Mouse (Mus musculus): ENCODE results near the gene Zswim1. TPM values are rescaled to one million over a fixed set of nuclear protein-coding genes. Genes with fewer than 3 reads are reported as not detected.
A peak's percentile ranks its signal among the peaks of the same experiment; 100 is the strongest.

The Zswim1 gene
- polyA plus RNA-seq, 1 experiment from 2014 or later = 8.6 TPM

DNA sequence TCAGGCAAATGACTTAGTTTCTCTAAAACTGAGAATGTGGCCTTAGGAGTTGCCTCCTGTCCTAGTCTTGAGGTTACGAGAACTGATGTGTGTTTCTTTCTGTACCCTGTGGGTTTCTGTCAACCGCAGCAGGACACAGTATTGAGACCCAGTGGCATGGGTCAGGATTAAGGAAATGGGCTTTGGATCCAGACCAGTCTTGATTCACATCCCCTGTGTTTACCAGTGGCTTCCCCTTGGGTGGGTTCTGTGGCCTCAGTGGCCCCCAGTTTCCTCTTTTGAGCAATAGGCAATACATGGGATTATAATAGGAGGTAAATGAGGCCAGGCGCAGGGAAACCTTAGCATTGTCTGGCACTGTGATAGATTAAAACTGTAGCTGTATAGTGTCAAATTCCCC lies 35.5 kb upstream of the Zswim1 start:
- Histone ChIP-seq H3K4me3 (ENCODE audit: control insufficient read depth in 1 of 2, insufficient read depth in 1 of 2, low read depth in 1 of 2, low read length in 2 of 2) (peak overlapping the region; percentile 56 to 75), H3K36me3 (ENCODE audit: control insufficient read depth, insufficient read depth, low read length) (peaks cover 37% of the 10 kb centered on the region), H3K4me2 (ENCODE audit: low read length) (peak overlapping the region; percentile 68), H3K4me1 (ENCODE audit: control insufficient read depth in 2 of 2, insufficient read depth in 2 of 2, low read length in 2 of 2) (peaks cover 6 to 16% of the 10 kb centered on the region in 2 experiments), H3K9me3 (ENCODE audit: control insufficient read depth, low read length) (no peaks in the 10 kb centered on the region), H3K27ac (replicated peaks in 1 of 2; ENCODE audit: control insufficient read depth in 1 of 2, insufficient read depth in 1 of 2, low read depth in 2 of 2, low read length in 2 of 2) (peak overlapping the region; percentile 79 to 85; a peak in 3 of 4 replicates), H3K9ac (ENCODE audit: low read length) (peak overlapping the region; percentile 80), H3K27me3 (ENCODE audit: control insufficient read depth, insufficient read depth, low read length) (no peaks in the 10 kb centered on the region)
- WGBS = 80% methylated on average over 3 of the region's 3 CpGs
- ATAC-seq (ENCODE audit: insufficient number of reproducible peaks, insufficient read depth, low FRiP score, low read depth) = no peak

GRCm38 (mm10) chr2:164787779-164788178 lies 34.7 kb upstream of the Zswim1 start:
- Histone ChIP-seq H3K9me3 (ENCODE audit: control insufficient read depth, low read length) (no peaks in the 10 kb centered on the region), H3K9ac (ENCODE audit: low read length) (no peak overlapping the region), H3K27me3 (ENCODE audit: control insufficient read depth, insufficient read depth, low read length) (no peaks in the 10 kb centered on the region), H3K4me3 (ENCODE audit: control insufficient read depth in 1 of 2, insufficient read depth in 1 of 2, low read depth in 1 of 2, low read length in 2 of 2) (no peak overlapping the region), H3K27ac (replicated peaks in 1 of 2; ENCODE audit: control insufficient read depth in 1 of 2, insufficient read depth in 1 of 2, low read depth in 2 of 2, low read length in 2 of 2) (no peak overlapping the region), H3K4me1 (ENCODE audit: control insufficient read depth in 2 of 2, insufficient read depth in 2 of 2, low read length in 2 of 2) (peaks cover 6 to 18% of the 10 kb centered on the region in 2 experiments), H3K4me2 (ENCODE audit: low read length) (peak overlapping the region; percentile 68; the same call in 1 of the 2 replicates), H3K36me3 (ENCODE audit: control insufficient read depth, insufficient read depth, low read length) (peaks cover 44% of the 10 kb centered on the region)
- no peak for ATAC-seq (ENCODE audit: insufficient number of reproducible peaks, insufficient read depth, low FRiP score, low read depth)
- WGBS = 88% methylated on average over 10 of the region's 10 CpGs

GRCm38 (mm10) chr2:164788411-164788810 lies 34.1 kb upstream of the Zswim1 start:
- Histone ChIP-seq H3K4me3 (ENCODE audit: control insufficient read depth in 1 of 2, insufficient read depth in 1 of 2, low read depth in 1 of 2, low read length in 2 of 2) (no peak overlapping the region), H3K27me3 (ENCODE audit: control insufficient read depth, insufficient read depth, low read length) (no peaks in the 10 kb centered on the region), H3K9ac (ENCODE audit: low read length) (no peak overlapping the region), H3K9me3 (ENCODE audit: control insufficient read depth, low read length) (no peaks in the 10 kb centered on the region), H3K36me3 (ENCODE audit: control insufficient read depth, insufficient read depth, low read length) (peaks cover 46% of the 10 kb centered on the region), H3K4me1 (ENCODE audit: control insufficient read depth in 2 of 2, insufficient read depth in 2 of 2, low read length in 2 of 2) (peaks cover 8 to 23% of the 10 kb centered on the region in 2 experiments), H3K27ac (replicated peaks in 1 of 2; ENCODE audit: control insufficient read depth in 1 of 2, insufficient read depth in 1 of 2, low read depth in 2 of 2, low read length in 2 of 2) (no peak overlapping the region), H3K4me2 (ENCODE audit: low read length) (no peak overlapping the region)
- no peak for ATAC-seq (ENCODE audit: insufficient number of reproducible peaks, insufficient read depth, low FRiP score, low read depth)
- 60% methylated on average over 4 of the region's 4 CpGs for WGBS

DNA sequence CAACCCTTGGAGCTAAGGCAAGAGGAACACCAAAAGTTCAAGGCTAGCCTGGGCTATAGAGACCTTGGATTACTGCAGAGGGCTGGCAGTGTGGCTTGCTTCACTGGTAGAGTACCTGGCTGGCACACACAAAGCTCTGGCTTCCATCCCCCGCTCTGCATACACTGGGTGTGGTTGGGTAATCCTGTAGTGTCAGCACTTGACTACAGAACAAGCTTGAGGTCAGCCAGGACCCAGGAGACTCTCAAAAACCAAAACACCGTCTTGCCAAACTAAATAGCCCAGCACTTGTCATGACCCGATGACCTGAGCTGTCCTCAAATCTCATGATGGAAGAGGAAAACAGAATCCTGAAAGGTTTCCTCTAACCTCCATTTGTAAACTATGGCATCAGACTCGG lies 32.0 kb upstream of the Zswim1 start:
- Histone ChIP-seq H3K4me1 (ENCODE audit: control insufficient read depth in 2 of 2, insufficient read depth in 2 of 2, low read length in 2 of 2) (peaks cover 11 to 24% of the 10 kb centered on the region in 2 experiments), H3K9me3 (ENCODE audit: control insufficient read depth, low read length) (no peaks in the 10 kb centered on the region), H3K4me3 (ENCODE audit: control insufficient read depth in 1 of 2, insufficient read depth in 1 of 2, low read depth in 1 of 2, low read length in 2 of 2) (no peak overlapping the region), H3K4me2 (ENCODE audit: low read length) (no peak overlapping the region), H3K27ac (replicated peaks in 1 of 2; ENCODE audit: control insufficient read depth in 1 of 2, insufficient read depth in 1 of 2, low read depth in 2 of 2, low read length in 2 of 2) (no peak overlapping the region; a peak in 1 of 4 replicates), H3K9ac (ENCODE audit: low read length) (no peak overlapping the region), H3K27me3 (ENCODE audit: control insufficient read depth, insufficient read depth, low read length) (no peaks in the 10 kb centered on the region), H3K36me3 (ENCODE audit: control insufficient read depth, insufficient read depth, low read length) (peaks cover 63% of the 10 kb centered on the region)
- 69% methylated on average over 4 of the region's 4 CpGs for WGBS
- no peak for ATAC-seq (ENCODE audit: insufficient number of reproducible peaks, insufficient read depth, low FRiP score, low read depth)

DNA sequence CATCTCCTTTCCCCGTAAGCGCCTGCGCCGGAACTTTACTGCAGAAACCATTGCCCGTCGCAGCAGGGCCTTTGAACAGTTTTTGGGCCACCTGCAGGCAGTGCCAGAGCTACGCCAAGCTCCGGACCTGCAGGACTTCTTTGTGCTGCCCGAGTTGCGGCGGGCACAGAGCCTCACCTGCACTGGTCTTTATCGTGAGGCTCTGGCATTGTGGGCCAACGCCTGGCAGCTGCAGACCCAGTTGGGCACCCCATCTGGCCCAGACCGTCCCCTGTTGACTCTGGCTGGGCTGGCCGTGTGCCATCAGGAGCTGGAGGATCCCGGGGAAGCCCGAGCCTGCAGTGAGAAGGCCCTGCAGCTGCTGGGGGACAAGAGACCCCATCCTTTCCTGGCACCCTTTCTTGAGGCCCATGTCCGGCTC lies 30.6 kb upstream of the Zswim1 start:
- no peak overlapping the region for H3K4me2 ChIP-seq (ENCODE audit: low read length)
- H3K36me3 ChIP-seq (ENCODE audit: control insufficient read depth, insufficient read depth, low read length) = peaks cover 77% of the 10 kb centered on the region
- H3K4me1 ChIP-seq (ENCODE audit: control insufficient read depth in 2 of 2, insufficient read depth in 2 of 2, low read length in 2 of 2) = peaks cover 8 to 22% of the 10 kb centered on the region in 2 experiments
- H3K9me3 ChIP-seq (ENCODE audit: control insufficient read depth, low read length) = no peaks in the 10 kb centered on the region
- H3K4me3 ChIP-seq (ENCODE audit: control insufficient read depth in 1 of 2, insufficient read depth in 1 of 2, low read depth in 1 of 2, low read length in 2 of 2) = no peak overlapping the region
- no peak overlapping the region for H3K9ac ChIP-seq (ENCODE audit: low read length)
- WGBS = 89% methylated on average over 18 of the region's 18 CpGs
- no peaks in the 10 kb centered on the region for H3K27me3 ChIP-seq (ENCODE audit: control insufficient read depth, insufficient read depth, low read length)
- no peak overlapping the region for H3K27ac ChIP-seq (replicated peaks in 1 of 2; ENCODE audit: control insufficient read depth in 1 of 2, insufficient read depth in 1 of 2, low read depth in 2 of 2, low read length in 2 of 2)
- ATAC-seq (ENCODE audit: insufficient number of reproducible peaks, insufficient read depth, low FRiP score, low read depth) = no peak

- peaks cover 83% of the 10 kb centered on the region for H3K36me3 ChIP-seq (ENCODE audit: control insufficient read depth, insufficient read depth, low read length)
- peak overlapping the region; percentile 78 to 88 for H3K27ac ChIP-seq (replicated peaks in 1 of 2; ENCODE audit: control insufficient read depth in 1 of 2, insufficient read depth in 1 of 2, low read depth in 2 of 2, low read length in 2 of 2)
- H3K27me3 ChIP-seq (ENCODE audit: control insufficient read depth, insufficient read depth, low read length) = no peaks in the 10 kb centered on the region
- peaks cover 5 to 14% of the 10 kb centered on the region in 2 experiments; a peak in 3 of 4 replicates for H3K4me1 ChIP-seq (ENCODE audit: control insufficient read depth in 2 of 2, insufficient read depth in 2 of 2, low read length in 2 of 2)
- no peak overlapping the region for H3K4me2 ChIP-seq (ENCODE audit: low read length)
- 81% methylated on average over 12 of the region's 12 CpGs for WGBS
- H3K9ac ChIP-seq (ENCODE audit: low read length) = no peak overlapping the region
- no peak overlapping the region for H3K4me3 ChIP-seq (ENCODE audit: control insufficient read depth in 1 of 2, insufficient read depth in 1 of 2, low read depth in 1 of 2, low read length in 2 of 2)
- H3K9me3 ChIP-seq (ENCODE audit: control insufficient read depth, low read length) = no peaks in the 10 kb centered on the region
- ATAC-seq (ENCODE audit: insufficient number of reproducible peaks, insufficient read depth, low FRiP score, low read depth) = no peak
Observed at GRCm38 (mm10) chr2:164792400-164793190, 29.9 kb upstream of the Zswim1 start.

DNA sequence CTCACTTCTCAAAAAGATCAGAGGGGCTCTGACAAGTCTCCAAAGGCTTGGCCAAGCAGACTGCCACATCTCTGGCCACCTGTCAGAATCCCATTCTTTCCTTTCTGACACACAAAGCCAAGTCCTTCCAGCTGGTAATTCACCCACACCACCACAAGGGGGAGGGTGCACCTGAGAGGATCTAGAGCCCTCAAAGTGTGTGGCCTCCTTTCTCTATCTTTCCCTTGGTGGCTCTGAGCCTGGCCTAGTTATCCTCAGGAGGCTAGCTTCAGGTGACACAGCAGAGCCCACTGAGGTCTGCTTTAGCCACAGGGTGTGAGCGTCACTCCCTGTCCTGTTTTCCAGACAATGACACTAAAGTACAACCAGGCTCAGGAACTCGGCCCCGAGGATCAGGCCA lies 29.2 kb upstream of the Zswim1 start:
- Histone ChIP-seq H3K9ac (ENCODE audit: low read length) (peak overlapping the region; percentile 2; the same call in 1 of the 2 replicates), H3K9me3 (ENCODE audit: control insufficient read depth, low read length) (no peaks in the 10 kb centered on the region), H3K36me3 (ENCODE audit: control insufficient read depth, insufficient read depth, low read length) (peaks cover 88% of the 10 kb centered on the region), H3K27ac (replicated peaks in 1 of 2; ENCODE audit: control insufficient read depth in 1 of 2, insufficient read depth in 1 of 2, low read depth in 2 of 2, low read length in 2 of 2) (peak overlapping the region; percentile 78 to 88), H3K4me2 (ENCODE audit: low read length) (no peak overlapping the region), H3K27me3 (ENCODE audit: control insufficient read depth, insufficient read depth, low read length) (no peaks in the 10 kb centered on the region), H3K4me1 (ENCODE audit: control insufficient read depth in 2 of 2, insufficient read depth in 2 of 2, low read length in 2 of 2) (peaks cover 5 to 14% of the 10 kb centered on the region in 2 experiments; a peak in 3 of 4 replicates), H3K4me3 (ENCODE audit: control insufficient read depth in 1 of 2, insufficient read depth in 1 of 2, low read depth in 1 of 2, low read length in 2 of 2) (no peak overlapping the region)
- peak; percentile 12; the same call in 1 of the 2 replicates for ATAC-seq (ENCODE audit: insufficient number of reproducible peaks, insufficient read depth, low FRiP score, low read depth)
- WGBS = 37% methylated on average over 3 of the region's 3 CpGs
